Mouse (Mus musculus): ENCODE measurements around the gene Smurf1.

GRCm38 (mm10) chr5:144979110-144979509 lies 13.5 kb upstream of the Smurf1 start:
- TF ChIP-seq GATA1 (IDR thresholded peaks at IDR 0.05; ENCODE audit: borderline replicate concordance, low read length), result no peak
- TF ChIP-seq CTCF (IDR thresholded peaks at IDR 0.05; ENCODE audit: low read depth, low read length), result no peak

Data from G1E (cell line).